Mouse (Mus musculus) kidney, embryonic 16.5 days (tissue): ENCODE results near the gene Rtkn. TPM values are rescaled to one million over a fixed set of nuclear protein-coding genes. Genes with fewer than 3 reads are reported as not detected.

Experiments used
- ATAC-seq: fragments of 200-750 bp; cut with Nextera tagmentation; 2 replicates; pipeline ENCODE4 v1.8.0; 2017; ENCODE audit warnings: moderate TSS enrichment; ENCODE audit not compliant: low FRiP score, low TSS enrichment
- H3K27ac ChIP-seq: fragments of 300-500 bp; sonication (generic); 2 replicates; pipeline ENCODE4 v1.5.1; 2014; ENCODE audit warnings: low read length
- H3K27me3 ChIP-seq: fragments of 300-500 bp; sonication (generic); 2 replicates; pipeline ENCODE4 v1.6.1; 2014; ENCODE audit warnings: low read length, control low read depth, mixed read lengths; ENCODE audit not compliant: insufficient read depth
- H3K36me3 ChIP-seq: fragments of 300-500 bp; sonication (generic); 2 replicates; pipeline ENCODE4 v1.6.1; 2014; ENCODE audit warnings: low read length, control low read depth, mixed read lengths; ENCODE audit not compliant: insufficient read depth
- H3K4me1 ChIP-seq: fragments of 300-500 bp; sonication (generic); 2 replicates; pipeline ENCODE4 v1.6.1; 2014; ENCODE audit warnings: low read length, control low read depth, mixed read lengths; ENCODE audit not compliant: insufficient read depth
- H3K4me2 ChIP-seq: fragments of 300-500 bp; sonication (generic); replicated peaks from 2 replicates; pipeline ENCODE4 v1.6.1; 2014; ENCODE audit warnings: low read depth, low read length
- H3K4me3 ChIP-seq: fragments of 300-500 bp; sonication (generic); 2 replicates; pipeline ENCODE4 v1.5.1; 2014; ENCODE audit warnings: mild to moderate bottlenecking, low read length
- H3K9ac ChIP-seq: fragments of 300-500 bp; sonication (generic); replicated peaks from 2 replicates; pipeline ENCODE4 v1.6.1; 2014; ENCODE audit warnings: low read length
- H3K9me3 ChIP-seq: fragments of 300-500 bp; sonication (generic); 2 replicates; pipeline ENCODE4 v1.6.1; 2016; ENCODE audit warnings: low read length, control low read depth
- WGBS: fragments of 180-500 bp; shearing (Covaris S2); extraction: QIAGEN DNeasy Blood & Tissue Kit; methylation state at CpG from one replicate; pipeline ENCODE4 v1.1.7; 2014; 5-methylcytosine and 5-hydroxymethylcytosine counted together
- microRNA counts: library from miRNA; unstranded; fragments of <30 nt; microRNA quantifications from one replicate; lab custom pipeline; 2016
- microRNA-seq: library from miRNA; unstranded; fragments of <30 nt; microRNA quantifications from one replicate; pipeline ENCODE4, GENCODE M21; 2016
- polyA plus RNA-seq: library from polyadenylated mRNA; unstranded; fragments of >200 nt; fragmentation: Nextera tagmentation; extraction: Ambion mirVana; gene quantifications from 2 replicates; pipeline ENCODE4 v1.2.1, GENCODE M21; 2015

Gene Rtkn
- polyA plus RNA-seq, 1 experiment from 2014 or later, result 43.9 TPM

GRCm38 (mm10) chr6:83184858-83185435 is 49.7 kb downstream of the Rtkn start:
- Histone ChIP-seq H3K4me3 (no peak overlapping the region), H3K27me3 (no peaks in the 10 kb centered on the region), H3K9ac (no peak overlapping the region), H3K36me3 (peaks cover 34% of the 10 kb centered on the region), H3K4me1 (peaks cover 12% of the 10 kb centered on the region), H3K9me3 (no peaks in the 10 kb centered on the region), H3K4me2 (no peak overlapping the region), H3K27ac (no peak overlapping the region)
- WGBS, result 92% methylated on average over 3 of the region's 3 CpGs
- no peak for ATAC-seq

GRCm38 (mm10) chr6:83185895-83186861 is 50.9 kb downstream of the Rtkn start:
- H3K27ac ChIP-seq, result no peak overlapping the region
- H3K4me3 ChIP-seq, result peak overlapping the region; percentile 26
- ATAC-seq, result peak; percentile 85
- no peaks in the 10 kb centered on the region for H3K9me3 ChIP-seq
- peak overlapping the region; percentile 33; the same call in 1 of the 2 replicates for H3K9ac ChIP-seq
- H3K4me2 ChIP-seq, result peak overlapping the region; percentile 45
- H3K27me3 ChIP-seq, result no peaks in the 10 kb centered on the region
- peaks cover 10% of the 10 kb centered on the region for H3K4me1 ChIP-seq
- whole genome bisulfite sequencing, result 14% methylated on average over 25 of the region's 25 CpGs
- peaks cover 46% of the 10 kb centered on the region for H3K36me3 ChIP-seq

- Histone ChIP-seq H3K4me3 (no peak overlapping the region), H3K9me3 (no peaks in the 10 kb centered on the region), H3K36me3 (peaks cover 54% of the 10 kb centered on the region), H3K27ac (no peak overlapping the region), H3K9ac (0 out of 2 replicates have a peak overlapping the region, but pooled peaks have one; percentile 12), H3K27me3 (no peaks in the 10 kb centered on the region), H3K4me1 (peaks cover 10% of the 10 kb centered on the region), H3K4me2 (no peak overlapping the region)
- 71% methylated on average over 2 of the region's 2 CpGs for WGBS
- no peak; the same call in 1 of the 2 replicates for ATAC-seq
Measured at GRCm38 (mm10) chr6:83186946-83187345, 51.7 kb downstream of the Rtkn start.

- no peak overlapping the region for H3K4me3 ChIP-seq
- no peak for ATAC-seq
- H3K4me1 ChIP-seq, result no peaks in the 10 kb centered on the region
- H3K4me2 ChIP-seq, result no peak overlapping the region
- H3K9me3 ChIP-seq, result no peaks in the 10 kb centered on the region
- H3K27me3 ChIP-seq, result no peaks in the 10 kb centered on the region
- H3K27ac ChIP-seq, result no peak overlapping the region
- peaks cover 88% of the 10 kb centered on the region for H3K36me3 ChIP-seq
- 92% methylated on average over 7 of the region's 7 CpGs for WGBS
- H3K9ac ChIP-seq, result no peak overlapping the region
Measured at GRCm38 (mm10) chr6:83193571-83193970, 58.3 kb downstream of the Rtkn start.

GRCm38 (mm10) chr6:83197345-83198004 is 62.2 kb downstream of the Rtkn start:
- Histone ChIP-seq H3K4me1 (no peaks in the 10 kb centered on the region), H3K9me3 (no peaks in the 10 kb centered on the region), H3K36me3 (peaks cover 72% of the 10 kb centered on the region), H3K4me3 (no peak overlapping the region), H3K27me3 (no peaks in the 10 kb centered on the region), H3K9ac (no peak overlapping the region), H3K4me2 (no peak overlapping the region), H3K27ac (no peak overlapping the region)
- 51% methylated on average over 15 of the region's 15 CpGs for WGBS
- ATAC-seq, result no peak

MicroRNAs within 50 kb of the gene (microRNA counts, 519-probe panel; counts per million panel counts)
- microRNA mmu-miR-3470a+mmu-miR-3470b (lab: Ali Mortazavi, UCI), result 971 counts per million, percentile 37 among the panel's probes with 10 or more counts

Small RNA genes within 50 kb of the gene (microRNA-seq; reads per million reads assigned to microRNA genes)
- not detected for gene Mir3470a

Other genes with a start within 250 kb of the Rtkn start
- 1.1 and 1.6 TPM in 2 replicates for gene Sema4f, start 195.7 kb upstream of the Rtkn start, polyA plus RNA-seq
- gene M1ap, start 188.6 kb upstream of the Rtkn start, polyA plus RNA-seq, result 0.29 and 0.69 TPM in 2 replicates
- 14.5 and 14.8 TPM in 2 replicates for gene Dok1, start 102.0 kb upstream of the Rtkn start, polyA plus RNA-seq
- gene Loxl3, start 101.3 kb upstream of the Rtkn start, polyA plus RNA-seq, result 24.4 and 26.1 TPM in 2 replicates
- gene Aup1, start 80.9 kb upstream of the Rtkn start, polyA plus RNA-seq, result 244 and 260 TPM in 2 replicates
- 91.9 and 94.3 TPM in 2 replicates for gene Htra2, start 80.2 kb upstream of the Rtkn start, polyA plus RNA-seq
- gene Dqx1, start 77.6 kb upstream of the Rtkn start, polyA plus RNA-seq, result 5.0 and 5.2 TPM in 2 replicates
- 0.49 and 0.73 TPM in 2 replicates for gene Tlx2, start 65.2 kb upstream of the Rtkn start, polyA plus RNA-seq
- 43.1 and 44.5 TPM in 2 replicates for gene Pcgf1, start 57.6 kb upstream of the Rtkn start, polyA plus RNA-seq
- gene Lbx2, start 49.1 kb upstream of the Rtkn start, polyA plus RNA-seq, result 8.6 TPM in 2 replicates
- 3.5 and 3.9 TPM in 2 replicates for gene Ccdc142, start 33.9 kb upstream of the Rtkn start, polyA plus RNA-seq
- gene Gm42688, start 33.8 kb upstream of the Rtkn start, polyA plus RNA-seq, result 2.8 and 3.3 TPM in 2 replicates
- gene Mrpl53, start 26.4 kb upstream of the Rtkn start, polyA plus RNA-seq, result 131 and 143 TPM in 2 replicates
- 10.6 and 34.9 TPM in 2 replicates for gene Mogs, start 20.0 kb upstream of the Rtkn start, polyA plus RNA-seq
- gene Wbp1, start 13.9 kb upstream of the Rtkn start, polyA plus RNA-seq, result 159 and 160 TPM in 2 replicates
- 14.2 TPM in 2 replicates for gene Ino80b, start 10.0 kb upstream of the Rtkn start, polyA plus RNA-seq
- 7.7 and 8.0 TPM in 2 replicates for gene Wdr54, start 20.9 kb downstream of the Rtkn start, polyA plus RNA-seq
- gene 1700003E16Rik, start 20.9 kb downstream of the Rtkn start, polyA plus RNA-seq, result 2.6 and 2.8 TPM in 2 replicates
- 97.7 and 101 TPM in 2 replicates for gene Dctn1, start 30.5 kb downstream of the Rtkn start, polyA plus RNA-seq
- 0.72 and 0.91 TPM in 2 replicates for gene Slc4a5, start 84.4 kb downstream of the Rtkn start, polyA plus RNA-seq
- gene Mthfd2, start 190.4 kb downstream of the Rtkn start, polyA plus RNA-seq, result 38.5 and 40.5 TPM in 2 replicates
- 70.0 and 73.8 TPM in 2 replicates for gene Mob1a, start 190.6 kb downstream of the Rtkn start, polyA plus RNA-seq
- gene Bola3, start 213.7 kb downstream of the Rtkn start, polyA plus RNA-seq, result 136 and 142 TPM in 2 replicates